Mouse (Mus musculus) cortical plate, adult 2 months (tissue): Measurements from ENCODE around the gene Dusp5.

ENCODE experiments used
- CTCF ChIP-seq: fragments of 200-500 bp; IDR thresholded peaks from 2 replicates; pipeline ENCODE4 v1.5.1; 2011; ENCODE audit warnings: mild to moderate bottlenecking, control low read depth, low read length; ENCODE audit not compliant: insufficient read depth; ENCODE audit errors: extremely low read depth
- POLR2A ChIP-seq: fragments of 200-500 bp; IDR thresholded peaks from 2 replicates; pipeline ENCODE4 v1.6.1; 2011; ENCODE audit warnings: mild to moderate bottlenecking, low read length, control low read depth; ENCODE audit not compliant: insufficient read depth; ENCODE audit errors: extremely low read depth

DNA sequence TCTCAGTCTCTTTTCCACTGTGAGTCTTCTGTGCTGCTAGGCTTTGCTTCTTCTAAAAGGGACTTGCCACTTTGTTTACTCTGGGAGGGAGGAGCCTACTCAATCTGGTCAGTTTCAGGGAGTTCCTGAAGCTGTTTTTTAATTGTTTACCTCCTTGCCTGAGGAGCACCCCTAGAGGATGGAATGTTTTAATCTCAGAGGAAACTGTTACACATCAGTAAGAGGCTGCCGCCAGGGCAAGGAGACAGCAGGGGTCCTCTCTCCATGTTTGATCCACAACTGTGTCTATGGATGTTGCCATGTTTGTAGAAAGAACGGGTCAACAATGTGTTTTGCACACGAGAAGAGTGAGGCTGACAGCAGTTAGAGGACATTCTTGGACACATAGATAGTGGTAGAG is 31.5 kb downstream of the Dusp5 start:
- TF ChIP-seq POLR2A (no peak), CTCF (no peak)
